Mouse (Mus musculus) left cerebral cortex, postnatal 14 days (tissue): Measurements from ENCODE around the gene Cic. TPM values are rescaled to one million over a fixed set of nuclear protein-coding genes. Genes with fewer than 3 reads are reported as not detected.

ENCODE experiments used
- DNase-seq, 2 experiments: peaks; one replicate each; pipeline ENCODE4 v3.0.0; 2021 to 2022; ENCODE audit warnings: low spot score in 2 of 2, mixed read lengths in 1 of 2
- intact Hi-C: fragments of 180-260 bp; cut with DNase I; formaldehyde crosslinking; loops from one replicate; pipeline ENCODE4 v1.15.1; 2025
- long read RNA-seq, 2 experiments: library from polyadenylated mRNA; stranded (forward); transcript quantifications; one replicate each; pipeline ENCODE4 v2.0.0; 2021
- total RNA-seq, 2 experiments: library from RNA; stranded (reverse); gene quantifications; 2 replicates each; pipeline ENCODE4 v1.2.3; 2021

Cic gene
- total RNA-seq: 100 to 1,000 TPM; 246 to 255 TPM
- long read RNA-seq, experiment 1, partial matches to known transcripts: 34 of 62 reads
- long read RNA-seq, experiment 1, other reads (novel, unspliced or antisense): 28 of 62 reads
- long read RNA-seq, experiment 2, full-length matches to known transcripts: 2 of 50 reads
- long read RNA-seq, experiment 2, partial matches to known transcripts: 28 of 50 reads
- long read RNA-seq, experiment 2, other reads (novel, unspliced or antisense): 20 of 50 reads

- intact Hi-C loops: no loop called here
- DNase-seq: peak; percentile 99 to 100
Observed at GRCm38 (mm10) chr7:25267301-25267750, at the start of gene Cic. TSS of gene Cic (plus strand) at chr7:25267704.

GRCm38 (mm10) chr7:25218705-25219415, 48.6 kb upstream of the Cic start:
- intact Hi-C loops: no loop called here
- DNase-seq: peak in 1 of 2 experiments; percentile 37

DNA sequence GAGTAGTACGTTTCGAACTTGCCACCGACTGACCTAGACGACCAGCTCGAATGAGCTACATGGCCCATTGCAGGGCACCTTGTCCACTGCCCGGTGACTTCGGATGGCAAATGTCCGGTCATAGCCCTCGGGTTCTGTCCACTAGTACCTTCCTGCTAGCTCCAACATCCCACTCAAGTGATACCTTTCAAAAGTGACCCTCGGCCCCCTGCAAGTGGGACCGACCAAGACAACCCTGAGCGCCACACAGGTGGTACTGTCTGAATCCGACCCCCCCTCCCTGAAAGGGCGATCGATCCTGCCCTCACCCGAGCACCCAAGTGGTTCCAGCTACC, 48.1 kb upstream of the Cic start:
- intact Hi-C loops: no loop called here

GRCm38 (mm10) chr7:25219756-25220456, 47.6 kb upstream of the Cic start:
- intact Hi-C loops: no loop called here

More for the DNA sequence above, 48.1 kb upstream of the Cic start:
- peak in 1 of 2 experiments; percentile 31 for DNase-seq

GRCm38 (mm10) chr7:25220457-25221101, 46.9 kb upstream of the Cic start, which contains the start of gene Dedd2:
TSS of gene Dedd2 (minus strand) at chr7:25220615.
- intact Hi-C loops: no loop called here

More at GRCm38 (mm10) chr7:25219756-25220456, 47.6 kb upstream of the Cic start:
- peak; percentile 94 to 95 for DNase-seq

GRCm38 (mm10) chr7:25221102-25221883, 46.2 kb upstream of the Cic start, which contains the start of gene Zfp526:
TSS of gene Zfp526 (plus strand) at chr7:25221425.
- intact Hi-C loops: no loop called here

More at GRCm38 (mm10) chr7:25220457-25221101, 46.9 kb upstream of the Cic start, which contains the start of gene Dedd2:
- DNase-seq: no peak

GRCm38 (mm10) chr7:25222275-25222967, 45.1 kb upstream of the Cic start:
- no peak for DNase-seq
- intact Hi-C loops: no loop called here

More at GRCm38 (mm10) chr7:25221102-25221883, 46.2 kb upstream of the Cic start, which contains the start of gene Zfp526:
- DNase-seq: peak; percentile 98 to 99

- intact Hi-C loops: no loop called here
- no peak for DNase-seq
Observed at GRCm38 (mm10) chr7:25227523-25228300, 39.8 kb upstream of the Cic start.

GRCm38 (mm10) chr7:25230690-25231285, 36.7 kb upstream of the Cic start:
- intact Hi-C loops: no loop called here
- DNase-seq: no peak

GRCm38 (mm10) chr7:25232101-25232648, 35.3 kb upstream of the Cic start:
- DNase-seq: no peak
- intact Hi-C loops: no loop called here

GRCm38 (mm10) chr7:25233061-25233460, 34.4 kb upstream of the Cic start:
- intact Hi-C loops: no loop called here
- no peak for DNase-seq

DNA sequence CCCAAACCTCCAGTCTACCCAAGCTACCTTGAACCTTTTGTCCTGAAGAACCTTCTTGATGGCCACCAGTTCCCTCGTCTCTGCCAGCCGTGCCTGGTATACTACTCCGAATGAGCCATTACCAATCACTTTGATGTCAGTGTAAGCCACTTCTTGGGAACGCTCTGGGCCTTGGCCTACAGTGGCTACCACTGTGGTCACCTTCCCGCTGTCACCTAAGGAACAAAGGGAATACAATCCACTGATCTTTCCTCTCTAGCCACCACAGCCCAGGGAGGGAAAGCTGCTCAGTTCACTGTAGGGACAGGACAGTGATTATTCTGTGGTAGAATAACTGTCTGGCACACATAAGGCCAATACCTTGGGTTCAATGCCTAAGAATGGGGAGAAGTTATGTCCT, 32.0 kb upstream of the Cic start:
- intact Hi-C loops: no loop called here
- DNase-seq: no peak

- peak; percentile 98 for DNase-seq
- intact Hi-C loops: loop anchor here (2.0 kb wide), 1 partner anchor 79 kb away; the partner anchor contains the start of gene Megf8
Observed at GRCm38 (mm10) chr7:25237249-25238014, 30.1 kb upstream of the Cic start, which contains the start of gene Gsk3a. TSS of gene Gsk3a (minus strand) at chr7:25237851.

- peak; percentile 95 to 97 for DNase-seq
- intact Hi-C loops: loop anchor here (2.0 kb wide), 1 partner anchor 79 kb away; the partner anchor contains the start of gene Megf8
Observed at GRCm38 (mm10) chr7:25238015-25238706, 29.3 kb upstream of the Cic start.
